15 mouse cellular contexts compared by ENCODE assay signal in genomic region chr3:115855576-115855975, GRCm38 (mm10). TPM values are rescaled to one million over a fixed set of nuclear protein-coding genes. Genes with fewer than 3 reads are reported as not detected.
A peak's percentile ranks its signal among the peaks of the same experiment; 100 is the strongest.
DNase-seq lines count a peak whose midpoint lies in the region; ATAC-seq lines count a peak whose summit lies in the region.
"Had no signal": no experiment of that assay in that cellular context is flagged by ENCODE, and none has a peak within 500 bp of the region (broad histone marks: within the 10 kb centered on the region; RNA-seq: fewer than 3 reads in every experiment).

No protein-coding gene starts in this region.

- ATAC-seq in midbrain, embryonic 11.5 days (ENCODE audit: low FRiP score), result no peak
- no peak for ATAC-seq in forebrain, embryonic 11.5 days (replicated peaks; ENCODE audit: low FRiP score)

- peak; percentile 4 to 14 for DNase-seq in cerebellum, postnatal 14 days
- DNase-seq in cerebellum, postnatal 4 days (ENCODE audit: low spot score in 2 of 2), result no peak
- no peak for DNase-seq in midbrain, embryonic 10.5 days (ENCODE audit: low spot score)
- no peak for DNase-seq in midbrain, embryonic 11.5 days (ENCODE audit: low spot score, missing footprints)
- DNase-seq in forebrain, embryonic 11.5 days (ENCODE audit: low spot score), result no peak
- peak; percentile 18 to 58 for DNase-seq in layer of hippocampus, postnatal 14 days (ENCODE audit: low spot score in 2 of 2)
- no peak for DNase-seq in adrenal gland, postnatal 4 days (ENCODE audit: low spot score in 2 of 2)
- DNase-seq: gastrocnemius, postnatal 10 days; kidney, adult 8-10 months; liver; retina, postnatal 1 day; thymus, adult 2 months had no signal

- no peaks in the 10 kb centered on the region for H3K36me3 ChIP-seq in midbrain, embryonic 10.5 days
- no peaks in the 10 kb centered on the region for H3K36me3 ChIP-seq in midbrain, embryonic 11.5 days (ENCODE audit: control insufficient read depth, insufficient read depth, low read length)
- H3K36me3 ChIP-seq in forebrain, embryonic 11.5 days (ENCODE audit: control insufficient read depth, insufficient read depth, low read length), result no peaks in the 10 kb centered on the region
- H3K36me3 ChIP-seq: heart, embryonic 12.5 days; hindbrain, embryonic 15.5 days; lung, embryonic 15.5 days had no signal

- H3K4me1 ChIP-seq in midbrain, embryonic 10.5 days, result peaks cover 37% of the 10 kb centered on the region
- peaks cover 3% of the 10 kb centered on the region; the same call in 1 of the 2 replicates for H3K4me1 ChIP-seq in midbrain, embryonic 11.5 days (ENCODE audit: control insufficient read depth, insufficient read depth, low read length)
- peaks cover 14% of the 10 kb centered on the region for H3K4me1 ChIP-seq in forebrain, embryonic 11.5 days (replicated peaks; ENCODE audit: control insufficient read depth, insufficient read depth, low read length)
- H3K4me1 ChIP-seq: lung, embryonic 15.5 days had no signal

- peak overlapping the region; percentile 67; the same call in 1 of the 2 replicates for H3K27ac ChIP-seq in midbrain, embryonic 10.5 days (replicated peaks)
- no peak overlapping the region for H3K27ac ChIP-seq in midbrain, embryonic 11.5 days (ENCODE audit: low read depth, low read length)
- H3K27ac ChIP-seq in forebrain, embryonic 11.5 days (ENCODE audit: low read depth, low read length), result peak overlapping the region; percentile 62; the same call in 1 of the 2 replicates
- H3K27ac ChIP-seq: lung, embryonic 15.5 days had no signal

- H3K9ac ChIP-seq in midbrain, embryonic 11.5 days (ENCODE audit: low read length), result no peak overlapping the region
- no peak overlapping the region; the same call in 1 of the 2 replicates for H3K9ac ChIP-seq in forebrain, embryonic 11.5 days (ENCODE audit: low read length)
- H3K9ac ChIP-seq: heart, embryonic 12.5 days; hindbrain, embryonic 15.5 days; lung, embryonic 15.5 days had no signal

- no peaks in the 10 kb centered on the region for H3K27me3 ChIP-seq in midbrain, embryonic 10.5 days (ENCODE audit: low read depth, poor library complexity, severe bottlenecking)
- no peaks in the 10 kb centered on the region for H3K27me3 ChIP-seq in midbrain, embryonic 11.5 days (ENCODE audit: control insufficient read depth, insufficient read depth, low read length)
- H3K27me3 ChIP-seq in forebrain, embryonic 11.5 days (ENCODE audit: control insufficient read depth, insufficient read depth, low read length), result no peaks in the 10 kb centered on the region
- H3K27me3 ChIP-seq: heart, embryonic 12.5 days; hindbrain, embryonic 15.5 days; lung, embryonic 15.5 days had no signal

- H3K4me3 ChIP-seq in midbrain, embryonic 10.5 days, result no peak overlapping the region
- no peak overlapping the region for H3K4me3 ChIP-seq in midbrain, embryonic 11.5 days (ENCODE audit: low read depth, low read length)
- no peak overlapping the region for H3K4me3 ChIP-seq in forebrain, embryonic 11.5 days (ENCODE audit: low read depth, low read length)
- H3K4me3 ChIP-seq: heart, embryonic 12.5 days; hindbrain, embryonic 15.5 days; lung, embryonic 15.5 days had no signal

- H3K9me3 ChIP-seq in midbrain, embryonic 10.5 days (replicated peaks), result no peaks in the 10 kb centered on the region
- H3K9me3 ChIP-seq in midbrain, embryonic 11.5 days (ENCODE audit: control insufficient read depth, low read length), result no peaks in the 10 kb centered on the region
- no peaks in the 10 kb centered on the region for H3K9me3 ChIP-seq in forebrain, embryonic 11.5 days (ENCODE audit: control insufficient read depth, low read length)
- H3K9me3 ChIP-seq: heart, embryonic 12.5 days; hindbrain, embryonic 15.5 days; lung, embryonic 15.5 days had no signal

- H3K4me2 ChIP-seq in midbrain, embryonic 11.5 days, result no peak overlapping the region
- no peak overlapping the region for H3K4me2 ChIP-seq in forebrain, embryonic 11.5 days (ENCODE audit: low read depth, low read length, severe bottlenecking)
- H3K4me2 ChIP-seq: heart, embryonic 12.5 days; hindbrain, embryonic 15.5 days; lung, embryonic 15.5 days had no signal

- WGBS in midbrain, embryonic 10.5 days, result 65% methylated on average over 10 of the region's 10 CpGs
- 62% methylated on average over 10 of the region's 10 CpGs for WGBS in midbrain, embryonic 11.5 days
- 36% methylated on average over 10 of the region's 10 CpGs for WGBS in forebrain, embryonic 11.5 days

RNA-seq across cellular contexts. Expression of gene Dph5, which starts 32.1 kb away (rescaled TPM):
- polyA plus RNA-seq in midbrain, embryonic 10.5 days (2016; fragmentation: Nextera tagmentation; extraction: Ambion mirVana), result 29.5 and 31.0 TPM in 2 replicates
- 25.2 and 28.4 TPM in 2 replicates for polyA plus RNA-seq in midbrain, embryonic 11.5 days (2014; fragmentation: Nextera tagmentation; extraction: Ambion mirVana)
- 26.2 and 30.8 TPM in 2 replicates for polyA plus RNA-seq in forebrain, embryonic 11.5 days (2014; fragmentation: Nextera tagmentation; extraction: Ambion mirVana)
- total RNA-seq in layer of hippocampus, postnatal 14 days (2021), result 10 to 100 TPM; 15.9 to 16.9 TPM
- 10 to 100 TPM; 23.0 to 28.8 TPM for total RNA-seq in adrenal gland, postnatal 4 days (2021)

Comparison
In these comparisons a context has a peak if more than half of its experiments do, and no peak if none do; other contexts are left out.
1. DNase-seq: peak in cerebellum, postnatal 14 days (2 of 2) and layer of hippocampus, postnatal 14 days (2 of 2); none in cerebellum, postnatal 4 days (0 of 2), midbrain, embryonic 10.5 days (single experiment), midbrain, embryonic 11.5 days (single experiment), forebrain, embryonic 11.5 days (single experiment) and adrenal gland, postnatal 4 days (0 of 2).